Mouse (Mus musculus): ENCODE results near the gene Olfr618. TPM values are rescaled to one million over a fixed set of nuclear protein-coding genes. Genes with fewer than 3 reads are reported as not detected.
"Not testable (repeated sequence)": the region's sequence is repeated elsewhere in the genome, so short reads cannot be mapped to it uniquely, and the experiment has no call there.

The Olfr618 gene
- total RNA-seq (2021) = not detected
- long read RNA-seq, experiment 1 = 0 reads
- long read RNA-seq, experiment 2 = 0 reads

DNA sequence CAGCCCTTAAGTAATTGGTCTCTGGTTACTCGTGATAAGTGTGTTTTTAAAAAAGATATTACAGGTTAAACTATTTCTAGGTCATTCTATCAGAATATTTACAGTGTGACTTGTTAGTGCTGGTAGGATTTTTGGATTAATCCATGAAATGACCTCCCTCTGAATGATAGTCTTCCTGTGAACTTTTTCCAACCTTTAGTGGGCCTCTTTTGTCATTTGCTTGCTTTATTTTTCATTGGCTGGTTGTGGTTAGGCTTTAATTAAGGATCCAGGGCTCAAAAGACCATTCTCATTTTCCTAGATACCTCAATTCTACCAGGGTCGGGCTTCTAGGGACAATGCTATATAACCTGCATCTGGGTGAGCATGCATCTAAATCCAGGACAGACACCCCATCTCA is at the start of gene Olfr618:
Gene Olfr618 (plus strand): TSS at position 301 of the 400 bp plus-strand sequence.
- DNase-seq = no peak

- DNase-seq = not testable (repeated sequence)
Observed at GRCm38 (mm10) chr7:103542617-103543016, 47.3 kb upstream of the Olfr618 start, which contains the start of gene Olfr612. Gene Olfr612, minus strand, starts transcription at chr7:103542717.

DNA sequence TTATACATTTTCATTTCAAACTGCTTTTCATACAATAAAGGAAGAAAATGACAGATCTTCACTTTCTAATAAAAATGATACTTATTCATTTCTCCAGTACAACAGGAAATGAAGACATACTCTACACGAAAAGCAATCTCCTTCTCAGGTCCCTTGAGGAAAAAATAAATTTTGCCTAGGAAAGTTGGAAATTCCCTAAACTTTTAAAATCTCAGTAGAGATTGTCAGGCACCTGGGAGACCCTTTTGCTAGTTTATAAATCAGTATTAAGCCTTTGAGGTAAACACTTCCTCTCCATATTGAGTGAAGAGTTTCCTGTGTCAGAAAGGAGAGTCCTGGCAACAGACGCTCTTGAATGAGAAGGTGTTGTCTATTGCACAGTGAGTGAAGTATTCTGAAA is 42.1 kb upstream of the Olfr618 start, which contains the start of gene Olfr613:
Gene Olfr613 (plus strand): TSS at position 301 of the 400 bp plus-strand sequence.
- DNase-seq = no peak

DNA sequence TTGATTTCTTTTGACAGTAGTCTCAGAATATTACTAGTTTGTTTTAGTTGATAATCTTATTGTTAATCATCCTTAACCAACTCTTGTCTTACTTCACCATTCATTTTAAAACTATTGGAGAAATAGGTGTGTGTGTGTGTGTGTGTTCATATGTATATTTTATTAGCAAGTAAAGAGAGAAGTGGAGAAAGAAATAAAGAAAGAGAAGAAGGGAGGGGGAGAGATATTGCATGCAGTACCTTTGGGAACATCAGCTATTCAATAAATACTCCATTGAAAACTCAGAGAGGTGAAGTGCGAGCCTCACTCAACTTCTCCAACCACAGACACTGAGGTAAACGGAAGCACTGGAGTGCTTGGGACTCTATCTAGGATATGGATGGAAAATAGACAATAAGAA is 34.1 kb upstream of the Olfr618 start, which contains the start of gene Olfr615:
Gene Olfr615 (plus strand): TSS at position 301 of the 400 bp plus-strand sequence.
- no peak for DNase-seq

DNA sequence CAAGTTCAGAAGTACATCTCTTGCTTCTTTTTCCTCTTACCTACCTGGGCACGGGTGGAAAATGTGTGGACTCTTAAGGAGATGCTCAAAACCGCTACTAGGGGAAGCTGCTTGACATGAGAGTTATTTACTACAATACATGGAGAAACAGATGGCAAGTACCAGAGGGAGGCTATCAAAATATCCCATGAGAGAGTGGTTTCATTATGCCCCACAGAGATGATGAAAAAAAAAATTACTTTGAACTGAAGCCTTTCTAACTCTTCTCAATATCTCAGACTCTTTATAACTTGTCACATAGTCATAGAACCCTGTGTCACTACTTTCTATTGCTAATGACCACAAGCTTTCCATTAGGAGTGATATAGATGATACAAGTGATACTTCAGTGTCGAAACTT is 20.9 kb upstream of the Olfr618 start, which contains the start of gene Olfr616:
Gene Olfr616 (minus strand): TSS at position 101 of the 400 bp plus-strand sequence.
- no peak for DNase-seq

- no peak for DNase-seq
Observed at GRCm38 (mm10) chr7:103572761-103573160, 17.1 kb upstream of the Olfr618 start, which contains the start of gene Olfr617. Gene Olfr617, plus strand, starts transcription at chr7:103573061.

GRCm38 (mm10) chr7:103600275-103600674 is 10.4 kb downstream of the Olfr618 start, which contains the start of gene Olfr619:
Gene Olfr619, plus strand, starts transcription at chr7:103600575.
- DNase-seq = no peak

DNA sequence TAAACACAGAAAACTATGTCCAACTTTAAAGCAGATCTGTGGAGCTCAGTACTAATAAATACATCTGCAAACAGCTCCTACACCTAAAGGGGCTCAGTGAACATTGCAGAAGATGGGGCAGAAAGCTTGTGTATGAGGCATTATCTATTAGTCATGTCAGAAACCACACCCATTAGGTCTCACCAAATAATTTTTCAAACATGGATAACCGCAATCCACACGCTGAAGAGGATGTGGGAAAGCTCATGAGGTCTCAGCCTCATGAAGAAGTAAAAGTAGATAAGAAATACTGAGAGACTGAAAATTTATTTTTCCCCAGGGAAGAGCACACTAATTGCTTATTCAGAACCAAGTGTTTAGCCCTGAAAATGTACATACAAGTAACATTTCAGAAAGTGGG is 17.5 kb downstream of the Olfr618 start:
- DNase-seq = no peak

DNA sequence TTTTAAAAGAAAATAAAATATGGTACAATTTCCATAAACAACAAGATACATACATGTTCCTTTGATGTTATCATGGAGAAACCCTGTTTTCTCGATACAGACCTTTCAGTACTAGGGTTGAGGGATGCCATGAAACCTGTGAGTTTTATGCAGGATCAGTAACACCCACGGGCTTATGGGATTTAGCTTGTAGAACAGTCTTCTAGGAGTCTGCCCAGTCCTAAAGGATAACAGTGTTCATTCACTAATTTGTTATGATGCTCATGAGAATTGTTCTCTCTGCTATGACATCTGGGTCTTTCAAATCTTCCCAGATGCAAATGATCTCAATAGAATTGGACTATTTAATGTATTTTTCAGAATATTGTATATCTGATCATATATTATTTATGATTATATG is 22.5 kb downstream of the Olfr618 start, which contains the start of gene Olfr620:
Gene Olfr620 (minus strand): TSS at position 101 of the 400 bp plus-strand sequence.
- DNase-seq = no peak

- no peak for DNase-seq
Observed at GRCm38 (mm10) chr7:103636795-103637194, 46.9 kb downstream of the Olfr618 start.

GRCm38 (mm10) chr7:103642602-103643001 is 52.7 kb downstream of the Olfr618 start, which contains the start of gene Olfr622:
Gene Olfr622, minus strand, starts transcription at chr7:103642702.
- no peak for DNase-seq

- no peak for DNase-seq
Observed at GRCm38 (mm10) chr7:103644070-103644469, 54.2 kb downstream of the Olfr618 start.

Small RNA genes lying within 50 kb of the gene (microRNA-seq; reads per million reads assigned to microRNA genes)
- gene Gm26506 = 0 reads per million in 2 experiments

Other genes starting within 250 kb of the Olfr618 start
- gene Olfr600, start 240.4 kb upstream of the Olfr618 start, total RNA-seq (2021) = not detected
- not detected for gene Olfr601, start 227.4 kb upstream of the Olfr618 start, total RNA-seq (2021)
- not detected for gene Olfr603, start 203.9 kb upstream of the Olfr618 start, total RNA-seq (2021)
- not detected for gene Usp17lc, start 175.0 kb upstream of the Olfr618 start, total RNA-seq (2021)
- not detected for gene Olfr605, start 144.7 kb upstream of the Olfr618 start, total RNA-seq (2021)
- not detected for gene Olfr606, start 141.1 kb upstream of the Olfr618 start, total RNA-seq (2021)
- not detected for gene Olfr607, start 126.0 kb upstream of the Olfr618 start, total RNA-seq (2021)
- gene Olfr608, start 120.2 kb upstream of the Olfr618 start, total RNA-seq (2021) = not detected
- gene Olfr609, start 92.0 kb upstream of the Olfr618 start, total RNA-seq (2021) = not detected
- gene Olfr610, start 78.0 kb upstream of the Olfr618 start, total RNA-seq (2021) = not detected
- gene Olfr611, start 69.3 kb upstream of the Olfr618 start, total RNA-seq (2021) = not detected
- not detected for gene Olfr612, start 47.4 kb upstream of the Olfr618 start, total RNA-seq (2021)
- not detected for gene Olfr613, start 42.0 kb upstream of the Olfr618 start, total RNA-seq (2021)
- not detected for gene Olfr615, start 34.0 kb upstream of the Olfr618 start, total RNA-seq (2021)
- not detected for gene Olfr616, start 21.0 kb upstream of the Olfr618 start, total RNA-seq (2021)
- gene Olfr617, start 17.0 kb upstream of the Olfr618 start, total RNA-seq (2021) = not detected
- gene Olfr619, start 10.5 kb downstream of the Olfr618 start, total RNA-seq (2021) = not detected
- not detected for gene Olfr620, start 22.4 kb downstream of the Olfr618 start, total RNA-seq (2021)
- gene Olfr622, start 52.6 kb downstream of the Olfr618 start, total RNA-seq (2021) = not detected
- not detected for gene Olfr623, start 73.6 kb downstream of the Olfr618 start, total RNA-seq (2021)
- gene Olfr624, start 81.1 kb downstream of the Olfr618 start, total RNA-seq (2021) = not detected
- gene Olfr625-ps1, start 92.6 kb downstream of the Olfr618 start, total RNA-seq (2021) = not detected
- gene Olfr243, start 124.6 kb downstream of the Olfr618 start, total RNA-seq (2021) = not detected
- gene Olfr628, start 140.3 kb downstream of the Olfr618 start, total RNA-seq (2021) = not detected
- not detected for gene Olfr629, start 154.8 kb downstream of the Olfr618 start, total RNA-seq (2021)
- not detected for gene Olfr630, start 167.2 kb downstream of the Olfr618 start, total RNA-seq (2021)
- gene Olfr69, start 181.5 kb downstream of the Olfr618 start, total RNA-seq (2021) = not detected
- not detected for gene Olfr68, start 189.6 kb downstream of the Olfr618 start, total RNA-seq (2021)
- gene Olfr67, start 201.7 kb downstream of the Olfr618 start, total RNA-seq (2021) = not detected
- gene Hbb-bt, start 223.9 kb downstream of the Olfr618 start, total RNA-seq (2021) = 1,000 to 10,000 TPM; 1,004 to 1,120 TPM
- gene Hbb-bs, start 238.0 kb downstream of the Olfr618 start, total RNA-seq (2021) = over 10,000 TPM; 10,167 to 10,648 TPM